Mouse (Mus musculus) heart, adult 2 months (tissue): ENCODE results near the gene Gpr152.

Experiments used
- CTCF ChIP-seq: fragments of 200-600 bp; IDR thresholded peaks from 2 replicates; pipeline ENCODE4 v1.8.1; 2022; ENCODE audit warnings: antibody characterized with exemption, mild to moderate bottlenecking, moderate library complexity
- POLR2A ChIP-seq: fragments of 200-500 bp; IDR thresholded peaks from 2 replicates; pipeline ENCODE4 v1.6.1; 2011; ENCODE audit warnings: mild to moderate bottlenecking, low read depth, low read length, control low read depth; ENCODE audit not compliant: insufficient read depth

- no peak for TF ChIP-seq POLR2A
- TF ChIP-seq CTCF, result no peak
Observed at GRCm38 (mm10) chr19:4164100-4164499, 24.5 kb downstream of the Gpr152 start.
